Mouse (Mus musculus) forebrain, embryonic 16.5 days (tissue): ENCODE data around the gene Umad1. TPM values are rescaled to one million over a fixed set of nuclear protein-coding genes. Genes with fewer than 3 reads are reported as not detected.

Source experiments
- polyA plus RNA-seq: library from polyadenylated mRNA; unstranded; fragments of >200 nt; fragmentation: Nextera tagmentation; extraction: Ambion mirVana; gene quantifications from 2 replicates; pipeline ENCODE4 v1.2.1, GENCODE M21; 2015

Gene Umad1
- polyA plus RNA-seq, 1 experiment from 2014 or later, result 46.0 TPM

Other genes starting within 250 kb of the Umad1 start
- 0.43 and 0.79 TPM in 2 replicates for gene Col28a1, start 66.7 kb upstream of the Umad1 start, polyA plus RNA-seq
- gene Mios, start 50.1 kb upstream of the Umad1 start, polyA plus RNA-seq, result 26.0 and 28.8 TPM in 2 replicates
- 82.8 and 96.3 TPM in 2 replicates for gene Rpa3, start 115 bp upstream of the Umad1 start, polyA plus RNA-seq
- gene Gm45062, start 162 bp downstream of the Umad1 start, polyA plus RNA-seq, result 24.3 and 29.3 TPM in 2 replicates